ENCODE assay signal across 23 mouse cellular contexts in genomic region chrX:166783377-166783776, GRCm38 (mm10).
A peak's percentile ranks its signal among the peaks of the same experiment; 100 is the strongest.
DNase-seq lines count a peak whose midpoint lies in the region; ATAC-seq and TF ChIP-seq lines count a peak whose summit lies in the region.
"Had no signal": no experiment of that assay in that cellular context is flagged by ENCODE, and none has a peak within 500 bp of the region (broad histone marks: within the 10 kb centered on the region; RNA-seq: fewer than 3 reads in every experiment).

No protein-coding gene starts in this region.

- H3K36me3 ChIP-seq in liver, embryonic 12.5 days, result no peaks in the 10 kb centered on the region
- no peaks in the 10 kb centered on the region for H3K36me3 ChIP-seq in liver, embryonic 16.5 days (ENCODE audit: control insufficient read depth, insufficient read depth)
- H3K36me3 ChIP-seq in myocyte (ENCODE audit: control insufficient read depth, insufficient read depth), result no peaks in the 10 kb centered on the region
- H3K36me3 ChIP-seq: embryonic facial prominence, embryonic 10.5 days; forebrain, embryonic 12.5 days; G1E; heart, embryonic 12.5 days; hindbrain, embryonic 10.5 days had no signal

- H3K4me1 ChIP-seq in liver, embryonic 12.5 days, result 0 out of 2 replicates have a peak, but pooled peaks cover 6% of the 10 kb centered on the region
- no peaks in the 10 kb centered on the region for H3K4me1 ChIP-seq in liver, embryonic 16.5 days (ENCODE audit: control insufficient read depth, low read depth, low read length)
- H3K4me1 ChIP-seq: embryonic facial prominence, embryonic 10.5 days; forebrain, embryonic 12.5 days; heart, embryonic 12.5 days; hindbrain, embryonic 10.5 days had no signal

- no peaks in the 10 kb centered on the region for H3K9me3 ChIP-seq in liver, embryonic 12.5 days (replicated peaks)
- H3K9me3 ChIP-seq in liver, embryonic 16.5 days (replicated peaks; ENCODE audit: control insufficient read depth, low read length), result no peaks in the 10 kb centered on the region
- H3K9me3 ChIP-seq: embryonic facial prominence, embryonic 10.5 days; forebrain, embryonic 12.5 days; G1E; heart, embryonic 12.5 days; hindbrain, embryonic 10.5 days had no signal

- H3K79me2 ChIP-seq in myocyte (ENCODE audit: control insufficient read depth, insufficient read depth), result no peaks in the 10 kb centered on the region

- no peaks in the 10 kb centered on the region for H3K27me3 ChIP-seq in liver, embryonic 12.5 days (replicated peaks)
- H3K27me3 ChIP-seq in liver, embryonic 16.5 days (ENCODE audit: control insufficient read depth, insufficient read depth, low read depth, low read length), result no peaks in the 10 kb centered on the region; the same call in 1 of the 2 replicates
- H3K27me3 ChIP-seq in myocyte (ENCODE audit: control insufficient read depth, insufficient read depth, insufficient read length), result no peaks in the 10 kb centered on the region
- H3K27me3 ChIP-seq: heart, embryonic 12.5 days had no signal

- 34% methylated on average over 2 of the region's 2 CpGs for WGBS in liver, embryonic 12.5 days (ENCODE audit: insufficient replicate concordance)
- 29% methylated on average over 2 of the region's 2 CpGs for WGBS in liver, embryonic 16.5 days (ENCODE audit: insufficient replicate concordance)

- no peak for TF ChIP-seq POLR2A in myocyte (IDR thresholded peaks at IDR 0.05; ENCODE audit: insufficient read length, low read depth)

- ATAC-seq in common myeloid progenitor, adult 5-6 weeks (replicated peaks; ENCODE audit: low read depth, poor library complexity, severe bottlenecking), result peak; percentile 42; the same call in 1 of the 2 replicates
- peak; percentile 55 for ATAC-seq in liver, embryonic 12.5 days
- ATAC-seq in liver, embryonic 16.5 days (ENCODE audit: low read depth), result peak; percentile 68
- ATAC-seq: CD4-positive, CD25-positive, alpha-beta regulatory T cell, adult 4 months; forebrain, embryonic 16.5 days had no signal

- no peak overlapping the region for H3K4me3 ChIP-seq in liver, embryonic 12.5 days
- no peak overlapping the region for H3K4me3 ChIP-seq in liver, embryonic 16.5 days (ENCODE audit: low read depth, low read length)
- no peak overlapping the region for H3K4me3 ChIP-seq in myocyte
- H3K4me3 ChIP-seq: embryonic facial prominence, embryonic 10.5 days; erythroblast, embryonic 14.5 days; forebrain, embryonic 12.5 days; heart, embryonic 12.5 days; hindbrain, embryonic 10.5 days had no signal

- DNase-seq in thymus, postnatal 25 days, result no peak
- DNase-seq in left cerebral cortex, postnatal 25 days (ENCODE audit: low spot score in 2 of 2), result no peak
- no peak for DNase-seq in spleen, adult 18-20 months
- DNase-seq in spleen, postnatal 10 days (ENCODE audit: low spot score in 2 of 2), result no peak
- DNase-seq: adrenal gland, postnatal 10 days; B cell, adult 2 months; cerebellum, adult 18-20 months; cerebellum, adult 9-11 months; cerebellum, postnatal 36 days; gastrocnemius, postnatal 25 days had no signal

- no peak overlapping the region for H3K27ac ChIP-seq in liver, embryonic 12.5 days
- no peak overlapping the region for H3K27ac ChIP-seq in liver, embryonic 16.5 days (ENCODE audit: low read length)
- H3K27ac ChIP-seq: embryonic facial prominence, embryonic 10.5 days; forebrain, embryonic 12.5 days; hindbrain, embryonic 10.5 days; hindbrain, embryonic 14.5 days had no signal

- no peak overlapping the region for H3ac ChIP-seq in myocyte (ENCODE audit: control insufficient read depth, insufficient read length)

- intact Hi-C loops in left cerebral cortex, postnatal 25 days (cut with DNase I), result no loop called here

- no peak overlapping the region for H3K4me2 ChIP-seq in liver, embryonic 12.5 days
- no peak overlapping the region for H3K4me2 ChIP-seq in liver, embryonic 16.5 days (ENCODE audit: low read depth, low read length)
- no peak overlapping the region for H3K4me2 ChIP-seq in myocyte (ENCODE audit: low read depth)
- H3K4me2 ChIP-seq: forebrain, embryonic 12.5 days; heart, embryonic 12.5 days; hindbrain, embryonic 14.5 days had no signal

- no peak overlapping the region for H3K9ac ChIP-seq in liver, embryonic 12.5 days
- no peak overlapping the region for H3K9ac ChIP-seq in liver, embryonic 16.5 days (ENCODE audit: low read depth, low read length)
- H3K9ac ChIP-seq: forebrain, embryonic 12.5 days; heart, embryonic 12.5 days; hindbrain, embryonic 14.5 days had no signal

TF ChIP-seq in myocyte, 11 proteins besides CTCF, POLR2A, EP300 and RAD21:
- TF ChIP-seq TCF3 (IDR thresholded peaks at IDR 0.05; ENCODE audit: insufficient read length, low read depth), result no peak
- no peak for TF ChIP-seq CEBPB (IDR thresholded peaks at IDR 0.05; ENCODE audit: insufficient read depth, poor library complexity, severe bottlenecking)
- TF ChIP-seq SRF (IDR thresholded peaks at IDR 0.05; ENCODE audit: control insufficient read depth, insufficient read length, low read depth), result no peak
- TF ChIP-seq USF1 (IDR thresholded peaks at IDR 0.05; ENCODE audit: low read depth), result no peak
- TF ChIP-seq MYOG (IDR thresholded peaks at IDR 0.05; ENCODE audit: control insufficient read depth in 1 of 3, insufficient read depth in 1 of 3, insufficient read length in 2 of 3, low read depth in 2 of 3), result peak; percentile 20 to 91 (median 44)
- TF ChIP-seq E2F4 (IDR thresholded peaks at IDR 0.05; ENCODE audit: insufficient read depth), result no peak
- no peak for TF ChIP-seq REST (IDR thresholded peaks at IDR 0.05; ENCODE audit: insufficient read depth, insufficient read length)
- peak in 2 of 3 experiments; percentile 86 to 87 for TF ChIP-seq MYOD1 (IDR thresholded peaks at IDR 0.05; ENCODE audit: control insufficient read depth in 1 of 3, insufficient read length in 2 of 3, low read depth in 2 of 3)
- no peak for TF ChIP-seq MAX (IDR thresholded peaks at IDR 0.05; ENCODE audit: low read depth)
- TF ChIP-seq TCF12 (IDR thresholded peaks at IDR 0.05; ENCODE audit: insufficient read depth, poor library complexity, severe bottlenecking), result peak; percentile 47
- no peak for TF ChIP-seq POLR2AphosphoS2 (IDR thresholded peaks at IDR 0.05; ENCODE audit: insufficient read length, low read depth)
